Mouse (Mus musculus): ENCODE results near the gene Etv6. TPM values are rescaled to one million over a fixed set of nuclear protein-coding genes. Genes with fewer than 3 reads are reported as not detected.

Etv6 gene
- total and polyA plus RNA-seq, 2 experiments from 2014 or later, result 6.1 to 30.3 TPM

DNA sequence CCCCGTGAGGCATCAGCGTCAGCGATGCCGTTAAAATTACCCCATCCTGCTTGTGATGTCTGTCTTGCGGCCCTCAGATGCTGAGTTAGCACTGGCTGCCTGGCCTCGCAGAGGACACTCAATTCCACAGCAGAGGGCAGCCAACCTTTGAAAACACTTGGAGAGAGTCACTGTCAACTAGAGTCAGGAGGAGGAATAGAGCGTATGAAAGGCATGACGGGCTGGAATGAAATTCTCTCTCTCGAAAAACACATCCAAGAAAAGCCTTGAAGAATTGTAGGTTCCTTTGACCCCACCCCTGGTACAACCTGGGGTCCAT, 175.9 kb downstream of the Etv6 start:
- 33% methylated on average over 9 of the region's 9 CpGs for WGBS
- H3K9ac ChIP-seq (replicated peaks; ENCODE audit: low read depth, low read length), result no peak overlapping the region
- peak; percentile 57 for DNase-seq (ENCODE audit: low spot score)
- H3K27me3 ChIP-seq (ENCODE audit: control insufficient read depth, insufficient read depth, low read length), result no peaks in the 10 kb centered on the region
- no peak overlapping the region for H3K4me3 ChIP-seq (ENCODE audit: low read depth, low read length)
- H3K36me3 ChIP-seq (replicated peaks; ENCODE audit: control insufficient read depth, insufficient read depth, low read length), result no peaks in the 10 kb centered on the region
- H3K4me2 ChIP-seq (ENCODE audit: low read depth, low read length), result peak overlapping the region; percentile 26; the same call in 1 of the 2 replicates
- peaks cover 28% of the 10 kb centered on the region for H3K4me1 ChIP-seq (ENCODE audit: control insufficient read depth, insufficient read depth)
- TF ChIP-seq EP300 (IDR thresholded peaks at IDR 0.05; ENCODE audit: low read depth) (no peak), CTCF (IDR thresholded peaks at IDR 0.05; ENCODE audit: low read depth) (peak; percentile 18; the same call in 1 of the 2 replicates)
- peak; percentile 59 for ATAC-seq (ENCODE audit: insufficient read depth, low read depth)
- no peaks in the 10 kb centered on the region for H3K9me3 ChIP-seq (replicated peaks; ENCODE audit: control insufficient read depth, low read length)
- H3K27ac ChIP-seq (ENCODE audit: low read depth), result peak overlapping the region; percentile 68

DNA sequence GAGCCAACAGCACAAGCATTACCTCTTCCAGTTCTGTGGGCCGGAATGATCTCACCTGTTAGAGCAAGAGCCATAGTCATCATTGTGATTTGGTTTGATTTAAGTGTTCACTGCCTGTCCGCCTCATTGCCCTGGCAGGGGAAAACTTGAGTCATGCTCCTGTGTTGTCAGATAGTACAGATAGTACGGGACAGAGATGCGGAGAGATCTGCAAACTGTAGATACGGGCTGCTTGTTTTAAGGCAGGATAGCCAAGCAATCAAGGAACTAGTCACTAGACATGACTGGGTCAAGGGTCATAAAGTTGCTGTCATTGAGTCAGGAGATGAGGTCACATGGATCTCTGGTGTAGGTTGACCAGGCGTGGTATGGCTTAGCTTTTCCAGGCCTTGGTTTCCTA, 182.2 kb downstream of the Etv6 start:
- 89% methylated on average over 6 of the region's 6 CpGs for WGBS

DNA sequence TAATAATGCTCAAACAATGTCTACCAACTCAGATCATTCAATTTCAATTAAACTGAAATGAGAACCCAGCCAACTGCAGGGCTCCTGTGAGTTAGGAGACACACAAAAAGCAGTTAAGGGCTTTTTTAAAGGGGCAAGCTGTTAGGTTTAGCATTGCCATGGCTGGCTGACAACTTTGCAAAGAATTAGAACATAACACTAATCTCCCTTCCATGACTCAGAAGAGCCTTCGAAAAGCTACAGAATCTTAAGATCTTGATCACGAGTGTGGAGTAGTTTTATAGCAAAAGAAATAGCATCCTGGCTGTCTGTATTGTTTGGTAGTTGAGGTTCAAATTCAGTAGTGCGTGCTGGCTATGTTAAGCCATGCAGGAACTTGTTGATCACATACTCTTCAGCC, 182.9 kb downstream of the Etv6 start:
- WGBS, result 87% methylated on average over 3 of the region's 3 CpGs
- H3K27me3 ChIP-seq (ENCODE audit: control insufficient read depth, insufficient read depth, low read length), result no peaks in the 10 kb centered on the region
- H3K9ac ChIP-seq (replicated peaks; ENCODE audit: low read depth, low read length), result no peak overlapping the region
- no peak overlapping the region for H3K4me2 ChIP-seq (ENCODE audit: low read depth, low read length)
- DNase-seq (ENCODE audit: low spot score) (no peak), ATAC-seq (ENCODE audit: insufficient read depth, low read depth) (no peak)
- 0 out of 2 replicates have a peak, but pooled peaks cover 16% of the 10 kb centered on the region for H3K4me1 ChIP-seq (ENCODE audit: control insufficient read depth, insufficient read depth)
- no peak overlapping the region for H3K4me3 ChIP-seq (ENCODE audit: low read depth, low read length)
- no peak overlapping the region for H3K27ac ChIP-seq (ENCODE audit: low read depth)
- no peaks in the 10 kb centered on the region for H3K9me3 ChIP-seq (replicated peaks; ENCODE audit: control insufficient read depth, low read length)
- TF ChIP-seq CTCF (IDR thresholded peaks at IDR 0.05; ENCODE audit: low read depth) (no peak), EP300 (IDR thresholded peaks at IDR 0.05; ENCODE audit: low read depth) (no peak)
- H3K36me3 ChIP-seq (replicated peaks; ENCODE audit: control insufficient read depth, insufficient read depth, low read length), result no peaks in the 10 kb centered on the region

More for the DNA sequence above, 182.2 kb downstream of the Etv6 start:
- no peak for ATAC-seq (ENCODE audit: insufficient read depth, low read depth)
- Histone ChIP-seq H3K4me3 (ENCODE audit: low read depth, low read length) (no peak overlapping the region), H3K4me2 (ENCODE audit: low read depth, low read length) (no peak overlapping the region), H3K27me3 (ENCODE audit: control insufficient read depth, insufficient read depth, low read length) (no peaks in the 10 kb centered on the region), H3K27ac (ENCODE audit: low read depth) (no peak overlapping the region), H3K9me3 (replicated peaks; ENCODE audit: control insufficient read depth, low read length) (no peaks in the 10 kb centered on the region), H3K9ac (replicated peaks; ENCODE audit: low read depth, low read length) (no peak overlapping the region), H3K4me1 (ENCODE audit: control insufficient read depth, insufficient read depth) (0 out of 2 replicates have a peak, but pooled peaks cover 16% of the 10 kb centered on the region), H3K36me3 (replicated peaks; ENCODE audit: control insufficient read depth, insufficient read depth, low read length) (no peaks in the 10 kb centered on the region)
- TF ChIP-seq CTCF (IDR thresholded peaks at IDR 0.05; ENCODE audit: low read depth) (no peak), EP300 (IDR thresholded peaks at IDR 0.05; ENCODE audit: low read depth) (no peak)
- no peak for DNase-seq (ENCODE audit: low spot score)

DNA sequence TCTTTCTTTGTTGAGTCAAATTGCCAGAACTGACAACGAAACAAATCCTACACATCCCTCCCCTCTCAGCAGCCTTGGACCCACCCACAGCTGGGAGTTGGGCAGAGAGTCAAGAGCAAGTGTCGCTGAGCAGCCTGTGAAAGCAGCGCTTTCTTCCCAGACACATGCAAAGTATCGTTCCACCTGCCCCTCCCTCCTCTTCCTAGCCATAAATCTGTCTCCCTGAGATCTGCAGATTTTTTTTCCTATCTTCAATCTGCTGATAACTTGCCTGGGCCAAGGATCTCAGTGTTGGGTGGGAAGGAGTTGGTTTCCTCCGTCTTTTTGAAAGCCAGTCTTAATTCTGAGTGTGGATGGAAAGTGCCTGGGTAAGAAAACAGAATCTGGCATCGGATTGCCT, 183.9 kb downstream of the Etv6 start:
- no peak for ATAC-seq (ENCODE audit: insufficient read depth, low read depth)
- no peak for DNase-seq (ENCODE audit: low spot score)
- TF ChIP-seq CTCF (IDR thresholded peaks at IDR 0.05; ENCODE audit: low read depth) (no peak), EP300 (IDR thresholded peaks at IDR 0.05; ENCODE audit: low read depth) (no peak)
- 0 out of 2 replicates have a peak, but pooled peaks cover 16% of the 10 kb centered on the region for H3K4me1 ChIP-seq (ENCODE audit: control insufficient read depth, insufficient read depth)
- no peak overlapping the region for H3K9ac ChIP-seq (replicated peaks; ENCODE audit: low read depth, low read length)
- no peaks in the 10 kb centered on the region for H3K27me3 ChIP-seq (ENCODE audit: control insufficient read depth, insufficient read depth, low read length)
- H3K27ac ChIP-seq (ENCODE audit: low read depth), result no peak overlapping the region
- no peaks in the 10 kb centered on the region for H3K9me3 ChIP-seq (replicated peaks; ENCODE audit: control insufficient read depth, low read length)
- no peak overlapping the region for H3K4me2 ChIP-seq (ENCODE audit: low read depth, low read length)
- no peaks in the 10 kb centered on the region for H3K36me3 ChIP-seq (replicated peaks; ENCODE audit: control insufficient read depth, insufficient read depth, low read length)
- no peak overlapping the region for H3K4me3 ChIP-seq (ENCODE audit: low read depth, low read length)
- 43% methylated on average over 6 of the region's 6 CpGs for WGBS

DNA sequence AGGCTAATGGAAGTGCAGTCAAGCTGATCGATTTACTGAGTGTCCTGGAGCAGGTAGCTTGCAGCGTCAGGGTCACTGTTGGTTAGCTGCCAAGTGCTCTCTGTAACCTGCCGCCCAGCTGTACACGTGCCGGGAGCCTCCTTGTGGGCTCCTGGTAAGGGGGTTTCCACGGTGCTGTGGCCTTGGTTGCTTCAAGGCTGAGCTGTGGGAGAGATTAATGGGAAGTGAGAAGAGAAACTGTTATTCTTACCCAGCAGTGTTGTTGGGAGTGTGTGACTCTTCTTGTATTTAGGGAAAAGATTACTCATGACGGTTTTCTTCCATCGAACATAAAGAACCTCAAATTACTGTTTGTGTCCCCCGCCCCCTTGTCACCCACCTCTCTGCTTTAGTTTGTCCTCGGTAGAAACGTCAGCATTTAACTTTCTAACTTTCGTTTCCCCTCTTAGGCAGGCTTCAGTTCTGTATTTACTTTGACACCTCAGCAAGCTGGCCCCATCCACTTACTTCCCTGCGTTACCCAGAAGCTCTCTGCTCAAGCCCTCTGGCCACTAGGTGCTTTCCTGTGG, 184.8 kb downstream of the Etv6 start:
- Histone ChIP-seq H3K4me3 (ENCODE audit: low read depth, low read length) (no peak overlapping the region), H3K9ac (replicated peaks; ENCODE audit: low read depth, low read length) (no peak overlapping the region), H3K9me3 (replicated peaks; ENCODE audit: control insufficient read depth, low read length) (no peaks in the 10 kb centered on the region), H3K4me2 (ENCODE audit: low read depth, low read length) (no peak overlapping the region), H3K4me1 (ENCODE audit: control insufficient read depth, insufficient read depth) (0 out of 2 replicates have a peak, but pooled peaks cover 16% of the 10 kb centered on the region), H3K27ac (ENCODE audit: low read depth) (no peak overlapping the region), H3K36me3 (replicated peaks; ENCODE audit: control insufficient read depth, insufficient read depth, low read length) (no peaks in the 10 kb centered on the region; the same call in 1 of the 2 replicates), H3K27me3 (ENCODE audit: control insufficient read depth, insufficient read depth, low read length) (no peaks in the 10 kb centered on the region)
- no peak for TF ChIP-seq EP300 (IDR thresholded peaks at IDR 0.05; ENCODE audit: low read depth)
- no peak for TF ChIP-seq CTCF (IDR thresholded peaks at IDR 0.05; ENCODE audit: low read depth)
- 52% methylated on average over 13 of the region's 13 CpGs for WGBS
- ATAC-seq (ENCODE audit: insufficient read depth, low read depth) (no peak), DNase-seq (ENCODE audit: low spot score) (no peak)

Measured in heart, postnatal 0 days (tissue).